Mouse (Mus musculus) MEL (cell line): Measurements from ENCODE around the gene Neu1. TPM values are rescaled to one million over a fixed set of nuclear protein-coding genes. Genes with fewer than 3 reads are reported as not detected.
"Not testable (repeated sequence)": the region's sequence is repeated elsewhere in the genome, so short reads cannot be mapped to it uniquely, and the experiment has no call there.

ENCODE experiments used
- DNase-seq: peaks from one replicate; pipeline ENCODE4 v3.0.0; 2011; ENCODE audit warnings: low read depth, low spot score
- H3K27ac ChIP-seq: 2 replicates; pipeline ENCODE4 v1.5.1; 2012; ENCODE audit warnings: low read depth, mild to moderate bottlenecking, control low read depth, low read length, moderate library complexity; ENCODE audit not compliant: control insufficient read depth
- H3K27me3 ChIP-seq, 2 experiments: fragments of 150-350 bp in 1 of 2; sonication (generic) in 1 of 2; 2 replicates each; pipeline ENCODE4 v1.6.1; 2012; ENCODE audit warnings: low read length in 2 of 2, mild to moderate bottlenecking in 2 of 2, improper control_type of control experiment in 1 of 2, moderate library complexity in 1 of 2; ENCODE audit not compliant: insufficient read depth in 2 of 2, control insufficient read depth in 1 of 2
- H3K36me3 ChIP-seq, 2 experiments: 2 replicates each; pipeline ENCODE4 v1.6.1; 2012 to 2014; ENCODE audit warnings: low read length in 2 of 2, improper control_type of control experiment in 1 of 2, inconsistent platforms in 1 of 2, mild to moderate bottlenecking in 1 of 2; ENCODE audit not compliant: insufficient read depth in 2 of 2, control insufficient read depth in 1 of 2
- H3K4me1 ChIP-seq, 2 experiments: fragments of 150-350 bp in 1 of 2; sonication (generic) in 1 of 2; 2 replicates each; pipeline ENCODE4 v1.6.1; 2012; ENCODE audit warnings: low read length in 2 of 2, improper control_type of control experiment in 1 of 2, mild to moderate bottlenecking in 1 of 2; ENCODE audit not compliant: insufficient read depth in 2 of 2, control insufficient read depth in 1 of 2
- H3K4me3 ChIP-seq, 2 experiments: fragments of 150-350 bp in 1 of 2; sonication (generic) in 1 of 2; 2 replicates each; pipeline ENCODE4 v1.5.1; 2012; ENCODE audit warnings: low read depth in 2 of 2, low read length in 2 of 2, mild to moderate bottlenecking in 2 of 2, moderate library complexity in 2 of 2, control low read depth in 1 of 2, improper control_type of control experiment in 1 of 2; ENCODE audit not compliant: control insufficient read depth in 1 of 2, insufficient read depth in 1 of 2
- H3K79me2 ChIP-seq: 2 replicates; pipeline ENCODE4 v1.6.1; 2012; ENCODE audit warnings: mild to moderate bottlenecking, low read length, moderate library complexity; ENCODE audit not compliant: control insufficient read depth, poor library complexity, insufficient read depth
- H3K9ac ChIP-seq: 2 replicates; pipeline ENCODE4 v1.6.1; 2012; ENCODE audit warnings: low read depth, mild to moderate bottlenecking, control low read depth, low read length, moderate library complexity; ENCODE audit not compliant: control insufficient read depth, poor library complexity, severe bottlenecking
- H3K9me3 ChIP-seq: fragments of 150-350 bp; sonication (generic); replicated peaks from 2 replicates; pipeline ENCODE4 v1.6.1; 2012; ENCODE audit warnings: mild to moderate bottlenecking, low read length, improper control_type of control experiment, moderate library complexity; ENCODE audit not compliant: insufficient read depth
- ETS1 ChIP-seq: IDR thresholded peaks from 2 replicates; pipeline ENCODE4 v1.6.1; 2012; ENCODE audit warnings: low read depth, mild to moderate bottlenecking, inconsistent platforms, low read length, improper control_type of control experiment, moderate library complexity
- HCFC1 ChIP-seq: IDR thresholded peaks from 2 replicates; pipeline ENCODE4 v1.6.1; 2012; ENCODE audit warnings: low read depth, mild to moderate bottlenecking, inconsistent platforms, low read length, improper control_type of control experiment, moderate library complexity
- KAT2A ChIP-seq: conservative IDR thresholded peaks from 2 replicates; pipeline ENCODE4 v1.6.1; 2012; ENCODE audit warnings: low read depth, low read length, improper control_type of control experiment, inconsistent platforms
- MYB ChIP-seq: IDR thresholded peaks from 2 replicates; pipeline ENCODE4 v1.6.1; 2011; ENCODE audit warnings: mild to moderate bottlenecking, low read depth, low read length, improper control_type of control experiment
- RCOR1 ChIP-seq: IDR thresholded peaks from 2 replicates; pipeline ENCODE4 v1.6.1; 2012; ENCODE audit warnings: low read depth, mild to moderate bottlenecking, inconsistent platforms, low read length, improper control_type of control experiment
- USF2 ChIP-seq, 2 experiments: IDR thresholded peaks; 2 replicates each; pipeline ENCODE4 v1.6.1; 2011 to 2012; ENCODE audit warnings: improper control_type of control experiment in 2 of 2, low read length in 2 of 2, borderline replicate concordance in 1 of 2, inconsistent platforms in 1 of 2, low read depth in 1 of 2, mild to moderate bottlenecking in 1 of 2; ENCODE audit not compliant: insufficient read depth in 1 of 2
- ZNF384 ChIP-seq: IDR thresholded peaks from 2 replicates; pipeline ENCODE4 v1.6.1; 2012; ENCODE audit warnings: low read depth, mild to moderate bottlenecking, inconsistent platforms, low read length, improper control_type of control experiment
- polyA plus RNA-seq, 2 experiments: library from polyadenylated mRNA; stranded (reverse) in 1 of 2; unstranded in 1 of 2; fragments of >175 nt in 1 of 2; fragments of >200 nt in 1 of 2; gene quantifications; 2 replicates each; pipeline versions ENCODE4 v1.2.1 to v1.2.4; 2012; ENCODE audit warnings: low replicate concordance in 2 of 2, low read depth in 1 of 2; ENCODE audit not compliant: insufficient read length in 2 of 2, insufficient read depth in 1 of 2, missing spikeins in 1 of 2
- total RNA-seq: library from RNA; depleted of rRNA; stranded (reverse); fragments of 300-350 nt; gene quantifications from 2 replicates; pipeline ENCODE4 v1.2.3, GENCODE M21; 2012

Neu1 gene
- total and polyA plus RNA-seq, 3 experiments: 6.5 to 7.9 TPM; not detected in 1

- Histone ChIP-seq H3K9ac (no peak overlapping the region), H3K79me2 (no peaks in the 10 kb centered on the region), H3K4me3 (no peak overlapping the region), H3K27ac (no peak overlapping the region), H3K36me3 (no peaks in the 10 kb centered on the region), H3K4me1 (peaks cover 0 to 4% of the 10 kb centered on the region in 2 experiments; a peak in 1 of 4 replicates)
- TF ChIP-seq MYB (no peak), USF2 (IDR thresholded peaks at IDR 0.05; ENCODE audit: borderline replicate concordance in 1 of 2, insufficient read depth in 1 of 2, low read depth in 1 of 2, low read length in 2 of 2) (no peak), RCOR1 (no peak), HCFC1 (no peak), ZNF384 (no peak), ETS1 (no peak), KAT2A (no peak)
- TF ChIP-seq, all 39 proteins: peak for 0
- Histone ChIP-seq H3K27me3 (no peaks in the 10 kb centered on the region), H3K9me3 (no peaks in the 10 kb centered on the region)
- DNase-seq: no peak
Measured at GRCm38 (mm10) chr17:34965627-34966026, 34.6 kb downstream of the Neu1 start.

DNA sequence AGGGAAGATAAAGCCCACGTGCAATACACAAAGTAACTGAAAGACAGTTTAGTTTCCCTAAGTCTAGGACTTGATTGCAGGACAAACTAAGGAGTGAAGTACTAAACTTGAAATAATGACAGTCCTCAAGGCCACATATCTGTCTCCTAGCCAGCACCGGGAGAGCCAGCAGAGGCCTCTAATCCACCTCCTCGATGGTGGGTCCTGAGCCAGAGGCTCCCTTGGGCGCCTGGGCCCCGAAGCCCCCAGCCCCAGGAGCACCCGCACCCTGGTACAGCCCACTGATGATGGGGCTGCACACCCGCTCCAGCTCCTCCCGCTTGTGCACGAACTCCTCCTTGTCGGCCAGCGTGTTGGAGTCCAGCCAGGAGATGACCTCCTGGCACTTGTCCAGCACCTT, 38.8 kb downstream of the Neu1 start, which contains the start of gene Gm20481:
TSS of gene Gm20481 (plus strand) at position 91 of the 400 bp plus-strand sequence.
- not testable (repeated sequence) for DNase-seq, H3K79me2 ChIP-seq, H3K9me3 ChIP-seq, H3K27ac ChIP-seq, H3K4me1 ChIP-seq, H3K4me3 ChIP-seq, H3K27me3 ChIP-seq, H3K9ac ChIP-seq, H3K36me3 ChIP-seq

DNA sequence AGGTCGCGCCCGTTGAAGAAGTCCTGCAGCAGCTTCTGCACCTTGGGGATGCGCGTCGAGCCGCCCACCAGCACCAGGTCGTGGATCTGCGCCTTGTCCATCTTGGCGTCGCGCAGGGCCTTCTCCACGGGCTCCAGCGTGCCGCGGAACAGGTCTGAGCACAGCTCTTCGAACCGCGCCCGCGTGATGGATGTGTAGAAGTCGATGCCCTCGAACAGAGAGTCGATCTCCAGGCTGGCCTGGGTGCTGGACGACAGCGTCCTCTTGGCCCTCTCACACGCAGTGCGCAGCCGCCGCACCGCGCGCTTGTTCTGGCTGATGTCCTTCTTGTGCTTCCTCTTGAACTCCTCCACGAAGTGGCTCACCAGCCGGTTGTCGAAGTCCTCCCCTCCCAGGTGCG, 39.8 kb downstream of the Neu1 start:
- not testable (repeated sequence) for H3K27ac ChIP-seq, H3K79me2 ChIP-seq, H3K27me3 ChIP-seq, DNase-seq, H3K36me3 ChIP-seq, H3K4me1 ChIP-seq, H3K9me3 ChIP-seq, H3K9ac ChIP-seq, H3K4me3 ChIP-seq

- H3K9me3 ChIP-seq, H3K4me3 ChIP-seq, H3K36me3 ChIP-seq, H3K9ac ChIP-seq, H3K79me2 ChIP-seq, H3K27me3 ChIP-seq, H3K4me1 ChIP-seq, H3K27ac ChIP-seq, DNase-seq: not testable (repeated sequence)
Measured at GRCm38 (mm10) chr17:34971694-34972068, 40.6 kb downstream of the Neu1 start.

- H3K36me3 ChIP-seq, H3K9ac ChIP-seq, H3K9me3 ChIP-seq, H3K27me3 ChIP-seq, H3K27ac ChIP-seq, H3K4me1 ChIP-seq, H3K4me3 ChIP-seq, DNase-seq, H3K79me2 ChIP-seq: not testable (repeated sequence)
Measured at GRCm38 (mm10) chr17:34972069-34972749, 41.2 kb downstream of the Neu1 start, which contains the start of the genes Hspa1a and Hspa1l. Hspa1a (minus strand) TSS chr17:34972156. Hspa1l (plus strand) TSS chr17:34972703.
